Mouse (Mus musculus): ENCODE results near the gene Gmfg.

- TF ChIP-seq POLR2A (IDR thresholded peaks at IDR 0.05; ENCODE audit: borderline replicate concordance, extremely low read depth, insufficient read depth, insufficient read length, poor library complexity, severe bottlenecking) (no peak), CTCF (IDR thresholded peaks at IDR 0.05; ENCODE audit: borderline replicate concordance, extremely low read depth, insufficient read depth, insufficient read length) (no peak)
These were observed 38.4 kb upstream of the Gmfg start for GRCm38 (mm10) chr7:28398696-28399340.
